Mouse (Mus musculus) liver, embryonic 14.5 days (tissue): Measurements from ENCODE around the gene Plekhm2. TPM values are rescaled to one million over a fixed set of nuclear protein-coding genes. Genes with fewer than 3 reads are reported as not detected.

Experiments used
- ATAC-seq: fragments of 200-750 bp; cut with Nextera tagmentation; 2 replicates; pipeline ENCODE4 v1.8.0; 2017; ENCODE audit warnings: moderate number of reproducible peaks, mild to moderate bottlenecking, moderate library complexity; ENCODE audit not compliant: insufficient read depth
- DNase-seq, 3 experiments: peaks; one replicate each; pipeline ENCODE4 v3.0.0-alpha.2; 2012 to 2013; ENCODE audit warnings: low read depth in 3 of 3, low spot score in 3 of 3
- H3K27ac ChIP-seq: fragments of 300-500 bp; sonication (generic); 2 replicates; pipeline ENCODE4 v1.5.1; 2014; ENCODE audit warnings: moderate library complexity, mild to moderate bottlenecking, control low read depth, inconsistent platforms
- H3K27me3 ChIP-seq: fragments of 300-500 bp; sonication (generic); 2 replicates; pipeline ENCODE4 v1.6.1; 2014; ENCODE audit warnings: mild to moderate bottlenecking, low read length, moderate library complexity; ENCODE audit not compliant: control insufficient read depth, insufficient read depth
- H3K36me3 ChIP-seq: fragments of 300-500 bp; sonication (generic); replicated peaks from 2 replicates; pipeline ENCODE4 v1.6.1; 2014; ENCODE audit warnings: low read depth; ENCODE audit not compliant: control insufficient read depth, insufficient read depth
- H3K4me1 ChIP-seq, 2 experiments: fragments of 200-500 bp in 1 of 2; fragments of 300-500 bp in 1 of 2; sonication (generic) in 1 of 2; replicated peaks; 2 replicates each; pipeline ENCODE4 v1.6.1; 2012 to 2014; ENCODE audit warnings: antibody characterized with exemption in 1 of 2, inconsistent platforms in 1 of 2, low read length in 1 of 2; ENCODE audit not compliant: control insufficient read depth in 2 of 2, insufficient read depth in 2 of 2
- H3K4me2 ChIP-seq: fragments of 300-500 bp; sonication (generic); 2 replicates; pipeline ENCODE4 v1.6.1; 2014; ENCODE audit warnings: low read depth, mild to moderate bottlenecking, control low read depth, moderate library complexity
- H3K4me3 ChIP-seq, 2 experiments: fragments of 200-500 bp in 1 of 2; fragments of 300-500 bp in 1 of 2; sonication (generic) in 1 of 2; 2 replicates each; pipeline ENCODE4 v1.5.1; 2012 to 2014; ENCODE audit warnings: low read depth in 2 of 2, low read length in 2 of 2, mild to moderate bottlenecking in 2 of 2, control low read depth in 1 of 2, inconsistent platforms in 1 of 2, moderate library complexity in 1 of 2; ENCODE audit not compliant: insufficient read depth in 1 of 2
- H3K9ac ChIP-seq: fragments of 300-500 bp; sonication (generic); replicated peaks from 2 replicates; pipeline ENCODE4 v1.6.1; 2014; ENCODE audit warnings: mild to moderate bottlenecking, control low read depth, moderate library complexity
- H3K9me3 ChIP-seq: fragments of 300-500 bp; sonication (generic); 2 replicates; pipeline ENCODE4 v1.6.1; 2016; ENCODE audit warnings: low read length, mixed read lengths; ENCODE audit not compliant: control insufficient read depth
- CTCF ChIP-seq: IDR thresholded peaks from 2 replicates; pipeline ENCODE4 v1.5.1; 2016; ENCODE audit warnings: antibody characterized with exemption, low read depth, control low read depth
- EP300 ChIP-seq: IDR thresholded peaks from 2 replicates; pipeline ENCODE4 v1.6.1; 2016; ENCODE audit warnings: antibody characterized with exemption, low read depth
- WGBS: fragments of 180-500 bp; shearing (Covaris S2); extraction: QIAGEN DNeasy Blood & Tissue Kit; methylation state at CpG from one replicate; pipeline ENCODE4 v1.1.7; 2014; ENCODE audit not compliant: insufficient replicate concordance; 5-methylcytosine and 5-hydroxymethylcytosine counted together
- polyA plus RNA-seq, 2 experiments: library from polyadenylated mRNA; depleted of rRNA in 1 of 2; stranded (reverse) in 1 of 2; unstranded in 1 of 2; fragments of >200 nt; fragmentation: Nextera tagmentation in 1 of 2; extraction: Ambion mirVana in 1 of 2; gene quantifications; 2 replicates each; pipeline versions ENCODE4 v1.2.1 to v1.2.3; 2012 to 2014

Plekhm2 gene
- polyA plus RNA-seq, 2 experiments: 0.33 to 4.5 TPM

DNA sequence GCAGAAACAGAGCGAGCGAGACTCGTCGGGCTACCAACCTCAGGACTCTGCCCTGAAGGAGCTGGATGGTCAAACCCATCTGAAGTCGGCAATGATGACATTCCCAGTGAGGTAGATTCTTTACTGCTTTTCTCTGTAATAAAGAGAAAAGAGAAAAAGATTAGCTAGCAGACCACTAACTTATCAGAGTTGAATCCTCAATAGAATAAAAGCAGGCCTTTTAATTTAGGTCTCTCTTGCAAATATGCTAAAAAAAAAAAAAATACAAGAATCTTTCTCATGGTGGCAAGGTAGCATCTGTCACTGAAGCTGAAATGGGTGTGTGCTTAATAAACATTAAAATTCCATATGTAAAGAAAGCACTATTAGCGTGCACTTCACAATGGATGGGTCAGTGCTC, 20.8 kb upstream of the Plekhm2 start, which contains the start of gene Rsc1a1:
Gene Rsc1a1 (minus strand): TSS at position 101 of the 400 bp plus-strand sequence.
- DNase-seq (no peak), ATAC-seq (no peak)
- Histone ChIP-seq H3K4me3 (no peak within 1 kb of the TSS), H3K27ac (no peak within 1 kb of the TSS), H3K4me2 (no peak within 1 kb of the TSS), H3K9me3 (no peaks in the 10 kb centered on the region), H3K27me3 (no peaks in the 10 kb centered on the region), H3K9ac (no peak within 1 kb of the TSS), H3K4me1 (no peaks in the 10 kb centered on the region), H3K36me3 (peaks cover 59% of the 10 kb centered on the region)
- 88% methylated on average over 6 of the region's 6 CpGs for WGBS
- no peak for TF ChIP-seq EP300
- no peak for TF ChIP-seq CTCF

- TF ChIP-seq CTCF (no peak), EP300 (no peak)
- Histone ChIP-seq H3K36me3 (peaks cover 41% of the 10 kb centered on the region), H3K4me1 (no peaks in the 10 kb centered on the region), H3K9ac (no peak overlapping the region), H3K4me3 (no peak overlapping the region), H3K27ac (no peak overlapping the region), H3K9me3 (no peaks in the 10 kb centered on the region), H3K4me2 (no peak overlapping the region), H3K27me3 (no peaks in the 10 kb centered on the region)
- 83% methylated on average over 12 of the region's 12 CpGs for WGBS
- ATAC-seq (no peak), DNase-seq (no peak)
Observed at GRCm38 (mm10) chr4:141682706-141683230, 18.1 kb upstream of the Plekhm2 start.

GRCm38 (mm10) chr4:141681767-141682166, 17.1 kb upstream of the Plekhm2 start:
- no peak overlapping the region for H3K27ac ChIP-seq
- H3K4me1 ChIP-seq: no peaks in the 10 kb centered on the region
- DNase-seq (no peak), ATAC-seq (no peak)
- 74% methylated on average over 7 of the region's 7 CpGs for whole genome bisulfite sequencing
- no peak overlapping the region for H3K4me3 ChIP-seq
- H3K36me3 ChIP-seq: peaks cover 37% of the 10 kb centered on the region
- no peaks in the 10 kb centered on the region for H3K27me3 ChIP-seq
- no peak overlapping the region for H3K9ac ChIP-seq
- H3K9me3 ChIP-seq: no peaks in the 10 kb centered on the region
- no peak overlapping the region for H3K4me2 ChIP-seq
- TF ChIP-seq EP300 (no peak), CTCF (no peak)

DNA sequence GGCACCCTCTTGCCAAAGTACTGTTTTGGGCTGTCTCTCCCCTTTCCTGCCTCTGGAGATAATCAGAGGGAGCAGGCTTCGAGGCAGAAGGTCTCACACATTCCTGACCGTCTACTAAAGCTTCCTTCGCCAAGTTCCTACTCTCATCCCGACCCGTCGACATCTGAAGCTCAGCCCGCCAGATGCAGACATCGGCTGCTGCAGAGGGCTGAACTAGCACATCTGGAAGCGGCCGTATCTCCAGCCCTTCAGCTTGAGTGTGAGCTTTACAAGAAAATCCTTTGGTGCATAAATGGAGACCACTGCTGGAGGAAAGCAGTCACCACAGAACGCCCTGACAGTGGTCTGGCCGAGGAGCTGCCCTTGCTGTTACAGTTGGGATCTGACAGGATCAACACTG, 16.2 kb upstream of the Plekhm2 start:
- WGBS: 76% methylated on average over 12 of the region's 12 CpGs
- no peaks in the 10 kb centered on the region for H3K27me3 ChIP-seq
- no peak overlapping the region for H3K4me3 ChIP-seq
- no peaks in the 10 kb centered on the region for H3K9me3 ChIP-seq
- H3K4me1 ChIP-seq: no peaks in the 10 kb centered on the region; a peak in 1 of 4 replicates
- ATAC-seq (no peak), DNase-seq (no peak)
- H3K4me2 ChIP-seq: no peak overlapping the region
- TF ChIP-seq CTCF: no peak
- no peak for TF ChIP-seq EP300
- H3K36me3 ChIP-seq: peaks cover 29% of the 10 kb centered on the region
- H3K27ac ChIP-seq: no peak overlapping the region
- H3K9ac ChIP-seq: no peak overlapping the region

DNA sequence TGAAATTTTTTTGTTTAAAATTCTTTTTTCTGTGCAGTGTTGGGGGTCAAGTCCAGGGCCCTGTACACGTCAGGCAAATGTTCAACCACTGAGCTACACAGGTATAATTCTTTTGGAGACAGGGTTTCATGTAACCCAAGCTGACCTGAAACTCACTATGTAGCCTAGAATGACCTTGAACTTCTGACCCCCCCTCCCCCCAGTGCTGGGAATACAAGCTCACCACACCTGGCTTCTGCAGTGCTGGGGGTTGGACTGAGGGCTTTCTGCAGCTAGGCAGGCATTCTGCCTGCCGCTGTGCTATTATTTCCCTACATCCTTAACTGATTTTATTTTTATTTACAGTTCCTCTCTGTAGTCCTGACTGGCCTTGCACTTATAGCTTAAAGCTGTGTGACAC, 14.3 kb upstream of the Plekhm2 start:
- TF ChIP-seq CTCF (no peak), EP300 (no peak)
- WGBS: 80% methylated on average over 2 of the region's 2 CpGs
- H3K4me3 ChIP-seq: no peak overlapping the region
- H3K27ac ChIP-seq: no peak overlapping the region
- H3K4me2 ChIP-seq: no peak overlapping the region
- no peak overlapping the region for H3K9ac ChIP-seq
- ATAC-seq (no peak), DNase-seq (no peak)
- peaks cover 10% of the 10 kb centered on the region for H3K36me3 ChIP-seq
- H3K27me3 ChIP-seq: no peaks in the 10 kb centered on the region
- H3K9me3 ChIP-seq: no peaks in the 10 kb centered on the region
- H3K4me1 ChIP-seq: no peaks in the 10 kb centered on the region; a peak in 1 of 4 replicates
